Mouse (Mus musculus) limb, embryonic 11.5 days (tissue): Measurements from ENCODE around the gene Trmt61a. TPM values are rescaled to one million over a fixed set of nuclear protein-coding genes. Genes with fewer than 3 reads are reported as not detected.

Experiments used
- polyA plus RNA-seq: library from polyadenylated mRNA; unstranded; fragments of >200 nt; fragmentation: Nextera tagmentation; extraction: Ambion mirVana; gene quantifications from 2 replicates; pipeline ENCODE4 v1.2.1, GENCODE M21; 2014

Gene Trmt61a
- polyA plus RNA-seq, 1 experiment from 2014 or later: 7.4 TPM

Other genes with a start within 250 kb of the Trmt61a start
- gene Tnfaip2, start 235.6 kb upstream of the Trmt61a start, polyA plus RNA-seq: 3.1 and 5.5 TPM in 2 replicates
- gene Gm266, start 192.3 kb upstream of the Trmt61a start, polyA plus RNA-seq: 11.4 and 13.8 TPM in 2 replicates
- gene Eif5, start 140.1 kb upstream of the Trmt61a start, polyA plus RNA-seq: 666 and 690 TPM in 2 replicates
- 65.4 and 65.7 TPM in 2 replicates for gene Mark3, start 103.6 kb upstream of the Trmt61a start, polyA plus RNA-seq
- gene Ckb, start 5.8 kb upstream of the Trmt61a start, polyA plus RNA-seq: 76.4 and 84.4 TPM in 2 replicates
- 56.8 and 58.2 TPM in 2 replicates for gene Bag5, start 35.2 kb downstream of the Trmt61a start, polyA plus RNA-seq
- 55.1 and 61.1 TPM in 2 replicates for gene Apopt1, start 35.2 kb downstream of the Trmt61a start, polyA plus RNA-seq
- gene Klc1, start 80.7 kb downstream of the Trmt61a start, polyA plus RNA-seq: 95.5 and 103 TPM in 2 replicates
- gene Xrcc3, start 135.8 kb downstream of the Trmt61a start, polyA plus RNA-seq: 22.7 and 26.0 TPM in 2 replicates
- 78.6 and 79.7 TPM in 2 replicates for gene Zfyve21, start 136.1 kb downstream of the Trmt61a start, polyA plus RNA-seq
- gene Ppp1r13b, start 230.0 kb downstream of the Trmt61a start, polyA plus RNA-seq: 6.5 and 6.6 TPM in 2 replicates